In genomic region chr2:29630141-29630771, GRCm38 (mm10) we compare ENCODE assay signal across 25 mouse cellular contexts. TPM values are rescaled to one million over a fixed set of nuclear protein-coding genes. Genes with fewer than 3 reads are reported as not detected.
A peak's percentile ranks its signal among the peaks of the same experiment; 100 is the strongest.
DNase-seq lines count a peak whose midpoint lies in the region; TF ChIP-seq lines count a peak whose summit lies in the region.
"Had no signal": no experiment of that assay in that cellular context is flagged by ENCODE, and none has a peak within 500 bp of the region (broad histone marks: within the 10 kb centered on the region; RNA-seq: fewer than 3 reads in every experiment).

No protein-coding gene starts in this region.

- H3K27ac ChIP-seq in heart, embryonic 10.5 days: 0 out of 2 replicates have a peak overlapping the region, but pooled peaks have one; percentile 72
- peak overlapping the region; percentile 99 for H3K27ac ChIP-seq in ES-Bruce4 (ENCODE audit: insufficient read depth, low read length)
- H3K27ac ChIP-seq: embryonic facial prominence, embryonic 12.5 days; forebrain, embryonic 10.5 days; forebrain, embryonic 15.5 days; heart, embryonic 15.5 days; hindbrain, embryonic 13.5 days; kidney, postnatal 0 days; limb, embryonic 10.5 days; limb, embryonic 15.5 days; liver, embryonic 14.5 days had no signal

- TF ChIP-seq CTCF in ES-Bruce4 (IDR thresholded peaks at IDR 0.05; ENCODE audit: low read depth, low read length): no peak

- peak; percentile 94 for TF ChIP-seq EP300 in ES-Bruce4 (IDR thresholded peaks at IDR 0.05; ENCODE audit: insufficient read depth, low read depth, low read length)

- peak overlapping the region; percentile 31; the same call in 1 of the 2 replicates for H3K9ac ChIP-seq in ES-Bruce4 (ENCODE audit: low read depth, poor library complexity, severe bottlenecking)
- H3K9ac ChIP-seq: embryonic facial prominence, embryonic 12.5 days; forebrain, embryonic 15.5 days; heart, embryonic 15.5 days; hindbrain, embryonic 13.5 days; limb, embryonic 15.5 days; liver, embryonic 14.5 days; lung, embryonic 14.5 days had no signal

- peaks cover 68% of the 10 kb centered on the region for H3K4me1 ChIP-seq in heart, embryonic 10.5 days
- peaks cover 30% of the 10 kb centered on the region for H3K4me1 ChIP-seq in ES-Bruce4 (ENCODE audit: control insufficient read depth, insufficient read depth, low read length)

- no peak for TF ChIP-seq POLR2A in ES-Bruce4 (IDR thresholded peaks at IDR 0.05; ENCODE audit: insufficient read depth, low read length)

- peaks cover 14% of the 10 kb centered on the region; the same call in 1 of the 2 replicates for H3K36me3 ChIP-seq in heart, embryonic 10.5 days
- H3K36me3 ChIP-seq in ES-Bruce4 (ENCODE audit: control insufficient read depth, insufficient read depth, low read length, poor library complexity, severe bottlenecking): no peaks in the 10 kb centered on the region
- H3K36me3 ChIP-seq: forebrain, embryonic 15.5 days; heart, embryonic 15.5 days; hindbrain, embryonic 13.5 days; limb, embryonic 15.5 days had no signal

- H3K4me3 ChIP-seq in heart, embryonic 10.5 days: no peak overlapping the region
- H3K4me3 ChIP-seq in ES-Bruce4 (ENCODE audit: low read depth, low read length): peak overlapping the region; percentile 0; the same call in 1 of the 2 replicates
- H3K4me3 ChIP-seq: embryonic facial prominence, embryonic 12.5 days; forebrain, embryonic 10.5 days; forebrain, embryonic 15.5 days; heart, embryonic 15.5 days; hindbrain, embryonic 13.5 days; limb, embryonic 10.5 days; limb, embryonic 15.5 days; megakaryocyte, embryonic 14.5 days had no signal

- no peaks in the 10 kb centered on the region for H3K27me3 ChIP-seq in heart, embryonic 10.5 days (ENCODE audit: insufficient read depth, poor library complexity, severe bottlenecking)
- no peaks in the 10 kb centered on the region for H3K27me3 ChIP-seq in ES-Bruce4 (ENCODE audit: control insufficient read depth, insufficient read depth, low read length, poor library complexity, severe bottlenecking)
- H3K27me3 ChIP-seq: embryonic facial prominence, embryonic 12.5 days; forebrain, embryonic 15.5 days; heart, embryonic 15.5 days; hindbrain, embryonic 13.5 days; limb, embryonic 15.5 days; megakaryocyte, embryonic 14.5 days had no signal

- 87% methylated on average over 10 of the region's 10 CpGs for WGBS in heart, embryonic 10.5 days

- DNase-seq in heart, embryonic 10.5 days (ENCODE audit: low spot score): no peak
- no peak for DNase-seq in heart, adult 9 months (ENCODE audit: low spot score in 2 of 2)
- DNase-seq in A20 (ENCODE audit: low read depth, low spot score) (peak; percentile 10), R1 (ENCODE audit: low read depth, low spot score) (peak; percentile 67)
- no peak for DNase-seq in lung, postnatal 14 days
- no peak for DNase-seq in retina, embryonic 14.5 days (ENCODE audit: low spot score)
- DNase-seq in layer of hippocampus, postnatal 14 days (ENCODE audit: low spot score in 2 of 2): no peak
- DNase-seq: cerebellum, adult 11 months; cerebellum, adult 9-10 months; embryo, embryonic 11 days; kidney, adult 8-10 months; lung, embryonic 14.5 days; midbrain, embryonic 14.5 days; right cerebral cortex, adult 18-20 months had no signal

- no peaks in the 10 kb centered on the region for H3K9me3 ChIP-seq in heart, embryonic 10.5 days
- no peaks in the 10 kb centered on the region for H3K9me3 ChIP-seq in ES-Bruce4 (replicated peaks; ENCODE audit: control insufficient read depth, insufficient read depth, low read length, poor library complexity, severe bottlenecking)
- H3K9me3 ChIP-seq: embryonic facial prominence, embryonic 12.5 days; forebrain, embryonic 10.5 days; forebrain, embryonic 15.5 days; heart, embryonic 15.5 days; hindbrain, embryonic 13.5 days; limb, embryonic 10.5 days; limb, embryonic 15.5 days; megakaryocyte, embryonic 14.5 days had no signal

RNA-seq across cellular contexts. Expression of gene Rapgef1, which starts 10.7 kb away (rescaled TPM):
- 11.2 and 13.4 TPM in 2 replicates for polyA plus RNA-seq in heart, embryonic 10.5 days (2016; fragmentation: Nextera tagmentation; extraction: Ambion mirVana)
- polyA plus RNA-seq in ES-Bruce4 (2011; ENCODE audit: insufficient read depth, insufficient read length, low read depth, missing spikeins): 35.0 and 37.0 TPM in 2 replicates
- total RNA-seq in layer of hippocampus, postnatal 14 days (2021): 100 to 1,000 TPM; 118 to 128 TPM

Comparison
In these comparisons a context has a peak if more than half of its experiments do, and no peak if none do; other contexts are left out.
1. DNase-seq: peak in A20 (single experiment) and R1 (single experiment); none in heart, embryonic 10.5 days (single experiment), heart, adult 9 months (0 of 2), lung, postnatal 14 days (single experiment), retina, embryonic 14.5 days (single experiment) and layer of hippocampus, postnatal 14 days (0 of 2).